Mouse (Mus musculus) neural tube, embryonic 11.5 days (tissue): ENCODE measurements at regions not wholly inside any gene's neighbourhood (a gene's known extent, or its start where the extent isn't known, plus 50 kb on each side); places are given as distances from the start of the nearest gene placed in this dataset.

Source experiments
- ATAC-seq: fragments of 200-750 bp; cut with Nextera tagmentation; 2 replicates; pipeline ENCODE4 v1.8.0; 2017; ENCODE audit warnings: moderate number of reproducible peaks, mild to moderate bottlenecking, moderate TSS enrichment, moderate library complexity; ENCODE audit not compliant: insufficient read depth, low FRiP score, low TSS enrichment
- DNase-seq: peaks from one replicate; pipeline ENCODE4 v3.0.0-alpha.2; 2015; ENCODE audit warnings: low spot score
- H3K27ac ChIP-seq: fragments of 300-500 bp; sonication (generic); 2 replicates; pipeline ENCODE4 v1.5.1; 2014; ENCODE audit warnings: low read depth, mild to moderate bottlenecking, low read length
- H3K27me3 ChIP-seq: fragments of 300-500 bp; sonication (generic); 2 replicates; pipeline ENCODE4 v1.6.1; 2014; ENCODE audit warnings: mild to moderate bottlenecking, low read length, mixed read lengths; ENCODE audit not compliant: control insufficient read depth, insufficient read depth
- H3K36me3 ChIP-seq: fragments of 300-500 bp; sonication (generic); 2 replicates; pipeline ENCODE4 v1.6.1; 2014; ENCODE audit warnings: mild to moderate bottlenecking, low read length, moderate library complexity, mixed read lengths; ENCODE audit not compliant: control insufficient read depth, insufficient read depth
- H3K4me1 ChIP-seq: fragments of 300-500 bp; sonication (generic); 2 replicates; pipeline ENCODE4 v1.6.1; 2014; ENCODE audit warnings: low read length, mixed read lengths; ENCODE audit not compliant: control insufficient read depth, insufficient read depth
- H3K4me2 ChIP-seq: fragments of 300-500 bp; sonication (generic); 2 replicates; pipeline ENCODE4 v1.6.1; 2014; ENCODE audit warnings: low read depth, mild to moderate bottlenecking, moderate library complexity
- H3K4me3 ChIP-seq: fragments of 300-500 bp; sonication (generic); 2 replicates; pipeline ENCODE4 v1.5.1; 2014; ENCODE audit warnings: low read depth, low read length
- H3K9ac ChIP-seq: fragments of 300-500 bp; sonication (generic); 2 replicates; pipeline ENCODE4 v1.6.1; 2014; ENCODE audit warnings: mild to moderate bottlenecking, low read length
- H3K9me3 ChIP-seq: fragments of 300-500 bp; sonication (generic); 2 replicates; pipeline ENCODE4 v1.6.1; 2016; ENCODE audit warnings: low read length; ENCODE audit not compliant: control insufficient read depth
- WGBS: fragments of 180-500 bp; shearing (Covaris S2); extraction: QIAGEN DNeasy Blood & Tissue Kit; methylation state at CpG from one replicate; pipeline ENCODE4 v1.1.7; 2014; 5-methylcytosine and 5-hydroxymethylcytosine counted together

DNA sequence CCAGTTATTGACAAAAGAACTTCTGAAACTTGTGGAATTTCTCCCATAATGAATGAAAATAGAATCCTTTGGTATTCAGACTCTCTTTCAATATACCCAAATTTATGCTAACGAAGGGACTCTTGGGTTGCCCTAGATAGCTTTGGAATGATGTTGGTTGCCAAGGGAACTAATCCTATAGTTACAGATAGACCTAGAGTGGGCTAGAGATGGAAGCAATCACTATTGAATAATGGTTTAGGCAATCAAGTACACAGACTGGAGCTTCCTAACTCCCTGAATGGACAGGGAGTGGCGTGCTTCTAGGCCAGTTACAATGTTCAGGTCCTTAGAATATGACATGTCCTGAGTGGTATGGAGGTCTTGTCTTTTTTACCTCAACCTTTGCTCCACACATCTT lies 354.3 kb upstream of the Tmpo start:
- H3K4me3 ChIP-seq = no peak overlapping the region
- H3K4me2 ChIP-seq = no peak overlapping the region
- peaks cover 4% of the 10 kb centered on the region; the same call in 1 of the 2 replicates for H3K4me1 ChIP-seq
- no peak overlapping the region for H3K9ac ChIP-seq
- ATAC-seq (no peak), DNase-seq (no peak)
- H3K36me3 ChIP-seq = no peaks in the 10 kb centered on the region
- H3K9me3 ChIP-seq = no peaks in the 10 kb centered on the region
- WGBS = 86% methylated on average over 2 of the region's 2 CpGs
- H3K27me3 ChIP-seq = no peaks in the 10 kb centered on the region
- H3K27ac ChIP-seq = no peak overlapping the region

DNA sequence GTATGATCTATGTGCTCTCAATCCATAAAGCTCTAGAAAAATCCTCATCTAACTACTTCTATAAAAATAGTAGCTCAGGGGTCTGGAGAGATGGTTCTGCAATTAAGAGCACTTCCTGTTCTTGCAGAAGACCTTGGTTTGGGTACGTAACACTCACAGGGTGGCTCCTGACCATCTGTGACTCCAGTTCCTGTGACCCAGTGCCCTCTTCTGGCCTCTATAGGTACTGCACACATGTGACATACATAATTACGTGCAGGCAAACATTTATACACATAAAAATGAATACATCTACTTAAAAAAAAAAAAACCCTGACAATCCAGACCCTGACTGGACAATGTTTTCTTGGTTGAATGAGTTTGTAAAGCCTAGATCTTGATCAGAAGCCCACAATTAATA lies 347.2 kb upstream of the Tmpo start:
- no peak for ATAC-seq
- Histone ChIP-seq H3K9ac (no peak overlapping the region), H3K9me3 (no peaks in the 10 kb centered on the region), H3K27ac (no peak overlapping the region), H3K27me3 (no peaks in the 10 kb centered on the region), H3K4me2 (no peak overlapping the region), H3K4me1 (no peaks in the 10 kb centered on the region), H3K36me3 (no peaks in the 10 kb centered on the region), H3K4me3 (no peak overlapping the region)
- DNase-seq = no peak
- WGBS = 87% methylated on average over 2 of the region's 2 CpGs

DNA sequence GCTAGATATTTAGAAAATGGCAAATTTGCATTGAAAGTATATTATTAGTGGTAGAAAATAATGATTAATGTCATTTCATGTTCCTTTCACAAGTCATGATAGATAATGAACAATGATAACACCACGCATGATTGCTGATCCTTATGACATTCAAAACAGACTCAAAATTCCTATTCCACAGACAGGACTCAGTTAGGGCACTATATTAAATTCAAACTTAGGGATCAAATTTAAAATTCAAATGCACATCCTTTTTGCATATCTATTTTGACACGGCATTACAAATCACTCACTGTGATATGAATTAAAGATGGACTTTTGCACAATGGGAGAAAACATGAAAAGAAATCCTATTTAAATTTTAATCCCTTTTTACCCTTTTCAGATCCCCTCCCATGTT lies 340.1 kb upstream of the Tmpo start:
- DNase-seq = no peak
- no peak overlapping the region for H3K9ac ChIP-seq
- 87% methylated on average over 2 of the region's 2 CpGs for WGBS

GRCm38 (mm10) chr10:91515021-91515371 lies 333.9 kb upstream of the Tmpo start:
- no peak for ATAC-seq
- H3K4me3 ChIP-seq = no peak overlapping the region
- H3K4me2 ChIP-seq = no peak overlapping the region
- H3K4me1 ChIP-seq = no peaks in the 10 kb centered on the region
- no peak overlapping the region for H3K9ac ChIP-seq
- H3K36me3 ChIP-seq = no peaks in the 10 kb centered on the region
- WGBS = 69% methylated on average over 2 of the region's 2 CpGs
- no peak overlapping the region for H3K27ac ChIP-seq
- H3K27me3 ChIP-seq = no peaks in the 10 kb centered on the region
- DNase-seq = no peak
- H3K9me3 ChIP-seq = no peaks in the 10 kb centered on the region; the same call in 1 of the 2 replicates

More for the DNA sequence above, 340.1 kb upstream of the Tmpo start:
- no peak for ATAC-seq
- Histone ChIP-seq H3K4me1 (no peaks in the 10 kb centered on the region), H3K27me3 (no peaks in the 10 kb centered on the region), H3K27ac (no peak overlapping the region), H3K9me3 (no peaks in the 10 kb centered on the region), H3K4me2 (no peak overlapping the region), H3K36me3 (no peaks in the 10 kb centered on the region), H3K4me3 (no peak overlapping the region)

GRCm38 (mm10) chr10:91514163-91515020 lies 333.3 kb upstream of the Tmpo start:
- Histone ChIP-seq H3K4me1 (no peaks in the 10 kb centered on the region), H3K27me3 (no peaks in the 10 kb centered on the region), H3K4me2 (no peak overlapping the region), H3K9ac (no peak overlapping the region), H3K27ac (no peak overlapping the region), H3K36me3 (no peaks in the 10 kb centered on the region), H3K9me3 (no peaks in the 10 kb centered on the region; the same call in 1 of the 2 replicates), H3K4me3 (no peak overlapping the region)
- 89% methylated on average over 9 of the region's 9 CpGs for WGBS
- ATAC-seq (no peak), DNase-seq (no peak)

- H3K4me1 ChIP-seq = no peaks in the 10 kb centered on the region
- WGBS = 85% methylated on average over 7 of the region's 7 CpGs
- H3K27me3 ChIP-seq = no peaks in the 10 kb centered on the region
- ATAC-seq = no peak
- H3K9ac ChIP-seq = no peak overlapping the region
- H3K4me2 ChIP-seq = no peak overlapping the region
- no peak overlapping the region for H3K27ac ChIP-seq
- DNase-seq = no peak
- no peaks in the 10 kb centered on the region for H3K9me3 ChIP-seq
- H3K36me3 ChIP-seq = no peaks in the 10 kb centered on the region
- H3K4me3 ChIP-seq = no peak overlapping the region
Observed at GRCm38 (mm10) chr10:91507038-91507437, 325.9 kb upstream of the Tmpo start.

DNA sequence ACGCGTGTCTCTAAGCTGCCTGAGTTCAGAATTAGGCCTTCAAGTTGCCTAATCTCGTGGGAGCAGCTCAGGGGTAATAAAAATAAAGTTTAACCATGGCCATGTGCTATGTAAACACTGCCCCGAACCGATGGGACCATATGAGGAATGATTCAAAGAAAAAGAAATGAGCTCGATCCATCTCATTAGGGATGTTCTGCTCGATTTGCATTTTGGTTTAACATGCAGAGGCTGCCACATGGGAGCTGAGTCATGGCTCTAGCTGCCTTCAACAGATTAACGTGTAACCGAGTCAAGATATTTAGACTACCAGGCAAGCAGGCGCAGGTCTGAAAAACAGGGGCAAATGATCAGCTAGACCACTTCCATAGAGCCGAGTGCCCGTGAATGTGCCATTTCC lies 323.8 kb upstream of the Tmpo start:
- Histone ChIP-seq H3K4me3 (no peak overlapping the region), H3K36me3 (no peaks in the 10 kb centered on the region), H3K4me2 (no peak overlapping the region), H3K27ac (no peak overlapping the region), H3K9ac (no peak overlapping the region), H3K4me1 (no peaks in the 10 kb centered on the region), H3K27me3 (no peaks in the 10 kb centered on the region), H3K9me3 (no peaks in the 10 kb centered on the region)
- DNase-seq = peak; percentile 28
- ATAC-seq = no peak
- WGBS = 65% methylated on average over 12 of the region's 12 CpGs

DNA sequence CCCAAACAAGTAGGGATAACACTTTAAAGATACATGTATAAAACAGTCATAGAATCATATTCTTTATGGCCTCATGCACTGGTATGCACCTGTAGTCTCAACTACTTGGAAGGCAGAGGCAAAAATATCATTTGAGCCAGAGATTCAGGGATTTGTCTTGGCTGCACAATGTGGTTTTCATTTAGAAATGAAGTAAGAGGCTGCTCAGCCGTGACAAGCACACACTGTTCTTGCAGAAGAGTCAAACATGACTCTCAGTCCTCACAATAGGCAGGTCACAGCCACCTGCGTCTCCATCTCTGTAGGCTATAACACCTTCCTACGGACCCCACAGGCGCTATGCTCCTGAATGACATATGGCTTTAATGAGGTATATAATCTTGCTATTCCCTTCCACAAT lies 317.4 kb upstream of the Tmpo start:
- no peak for ATAC-seq
- WGBS = 77% methylated on average over 4 of the region's 4 CpGs
- Histone ChIP-seq H3K4me1 (no peaks in the 10 kb centered on the region), H3K9ac (no peak overlapping the region), H3K36me3 (no peaks in the 10 kb centered on the region), H3K4me3 (no peak overlapping the region), H3K27me3 (no peaks in the 10 kb centered on the region), H3K9me3 (no peaks in the 10 kb centered on the region), H3K4me2 (no peak overlapping the region), H3K27ac (no peak overlapping the region)
- no peak for DNase-seq

DNA sequence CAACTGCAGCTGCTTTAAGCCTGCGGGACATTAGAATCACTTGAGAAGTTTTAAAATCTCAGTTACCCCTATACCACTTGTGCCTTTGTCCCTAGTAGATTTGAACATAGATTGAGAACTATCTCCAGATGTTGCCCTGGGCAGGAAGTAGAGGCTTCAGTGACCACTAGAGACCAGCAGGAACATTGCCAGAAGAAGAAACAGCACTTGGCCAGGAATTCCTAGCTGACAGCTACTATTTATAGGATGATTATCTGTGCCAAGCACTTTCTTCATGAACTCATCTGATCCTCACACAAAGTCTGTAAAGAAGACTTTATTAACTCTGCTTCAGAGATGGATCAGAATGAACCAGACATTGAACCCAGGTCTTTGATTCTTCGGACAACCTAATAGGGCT lies 283.6 kb upstream of the Tmpo start:
- Histone ChIP-seq H3K4me3 (no peak overlapping the region), H3K9ac (no peak overlapping the region), H3K27me3 (no peaks in the 10 kb centered on the region), H3K9me3 (no peaks in the 10 kb centered on the region), H3K4me2 (no peak overlapping the region), H3K27ac (no peak overlapping the region), H3K36me3 (no peaks in the 10 kb centered on the region), H3K4me1 (no peaks in the 10 kb centered on the region)
- 93% methylated on average over 2 of the region's 2 CpGs for WGBS
- no peak for DNase-seq
- no peak for ATAC-seq
